Mouse (Mus musculus) spleen, adult 2 months (tissue): ENCODE data around the gene Wdr63. TPM values are rescaled to one million over a fixed set of nuclear protein-coding genes. Genes with fewer than 3 reads are reported as not detected.

ENCODE experiments used
- DNase-seq, 2 experiments: peaks; one replicate each; pipeline versions ENCODE4 v3.0.0 to v3.0.0-alpha.2; 2012 to 2021; ENCODE audit warnings: low spot score in 2 of 2, low read depth in 1 of 2
- H3K27ac ChIP-seq: fragments of 200-500 bp; 2 replicates; pipeline ENCODE4 v1.5.1; 2012; ENCODE audit warnings: low read length, inconsistent platforms; ENCODE audit not compliant: insufficient read depth
- H3K27me3 ChIP-seq: fragments of 200-500 bp; 2 replicates; pipeline ENCODE4 v1.6.1; 2012; ENCODE audit warnings: mild to moderate bottlenecking, moderate library complexity, low read length, inconsistent platforms; ENCODE audit not compliant: control insufficient read depth, insufficient read depth
- H3K36me3 ChIP-seq: fragments of 200-500 bp; 2 replicates; pipeline ENCODE4 v1.6.1; 2012; ENCODE audit warnings: mild to moderate bottlenecking, low read length, inconsistent platforms; ENCODE audit not compliant: control insufficient read depth, insufficient read depth
- H3K4me1 ChIP-seq: fragments of 200-500 bp; 2 replicates; pipeline ENCODE4 v1.6.1; 2011; ENCODE audit warnings: inconsistent platforms; ENCODE audit not compliant: control insufficient read depth, insufficient read depth, insufficient read length
- H3K4me3 ChIP-seq: fragments of 200-500 bp; 2 replicates; pipeline ENCODE4 v1.5.1; 2011; ENCODE audit warnings: mild to moderate bottlenecking, inconsistent platforms; ENCODE audit not compliant: insufficient read depth, insufficient read length; ENCODE audit errors: extremely low read depth
- CTCF ChIP-seq: fragments of 200-500 bp; IDR thresholded peaks from 2 replicates; pipeline ENCODE4 v1.5.1; 2011; ENCODE audit warnings: mild to moderate bottlenecking, inconsistent platforms; ENCODE audit not compliant: insufficient read depth, insufficient read length, insufficient replicate concordance; ENCODE audit errors: extremely low read depth
- POLR2A ChIP-seq: fragments of 200-500 bp; IDR thresholded peaks from 2 replicates; pipeline ENCODE4 v1.6.1; 2011; ENCODE audit warnings: low read depth, low read length, inconsistent platforms
- WGBS: fragments of 180-500 bp; shearing (Covaris S2); methylation state at CpG from one replicate; pipeline ENCODE4 v1.1.7; 2018; 5-methylcytosine and 5-hydroxymethylcytosine counted together
- polyA plus RNA-seq: library from polyadenylated mRNA; depleted of rRNA; stranded (reverse); fragments of >200 nt; gene quantifications from 2 replicates; pipeline ENCODE4 v1.2.3, GENCODE M21; 2012

Gene Wdr63
- polyA plus RNA-seq, 1 experiment: not detected

- Histone ChIP-seq H3K27ac (no peak overlapping the region), H3K27me3 (no peaks in the 10 kb centered on the region), H3K4me3 (no peak overlapping the region), H3K36me3 (no peaks in the 10 kb centered on the region), H3K4me1 (no peaks in the 10 kb centered on the region)
- 89% methylated on average over 10 of the region's 10 CpGs for WGBS
- no peak for DNase-seq
- TF ChIP-seq POLR2A: no peak
- TF ChIP-seq CTCF: no peak
These were observed 12.9 kb downstream of the Wdr63 start for GRCm38 (mm10) chr3:146095066-146095465.

- no peak for DNase-seq
- Histone ChIP-seq H3K27ac (no peak overlapping the region), H3K4me1 (no peaks in the 10 kb centered on the region), H3K36me3 (no peaks in the 10 kb centered on the region), H3K27me3 (no peaks in the 10 kb centered on the region), H3K4me3 (no peak overlapping the region)
- WGBS: 92% methylated on average over 13 of the region's 13 CpGs
- TF ChIP-seq POLR2A (no peak), CTCF (no peak)
These were observed 16.8 kb downstream of the Wdr63 start for GRCm38 (mm10) chr3:146090988-146091657.

GRCm38 (mm10) chr3:146080241-146080640 is 27.7 kb downstream of the Wdr63 start:
- no peak for DNase-seq
- Histone ChIP-seq H3K36me3 (no peaks in the 10 kb centered on the region), H3K27ac (no peak overlapping the region), H3K4me1 (no peaks in the 10 kb centered on the region), H3K27me3 (no peaks in the 10 kb centered on the region), H3K4me3 (no peak overlapping the region)
- no peak for TF ChIP-seq POLR2A
- no peak for TF ChIP-seq CTCF
- 94% methylated on average over 12 of the region's 12 CpGs for WGBS

- TF ChIP-seq POLR2A (no peak), CTCF (no peak)
- no peak for DNase-seq
- 70% methylated on average over 7 of the region's 7 CpGs for WGBS
- Histone ChIP-seq H3K4me3 (no peak overlapping the region), H3K4me1 (no peaks in the 10 kb centered on the region), H3K27ac (no peak overlapping the region), H3K36me3 (no peaks in the 10 kb centered on the region), H3K27me3 (no peaks in the 10 kb centered on the region)
These were observed 35.1 kb downstream of the Wdr63 start for GRCm38 (mm10) chr3:146072780-146073179.

GRCm38 (mm10) chr3:146069276-146069675 is 38.7 kb downstream of the Wdr63 start:
- Histone ChIP-seq H3K27me3 (no peaks in the 10 kb centered on the region), H3K4me3 (no peak overlapping the region), H3K36me3 (no peaks in the 10 kb centered on the region), H3K27ac (no peak overlapping the region), H3K4me1 (no peaks in the 10 kb centered on the region)
- DNase-seq: no peak
- TF ChIP-seq CTCF: no peak
- no peak for TF ChIP-seq POLR2A
- 79% methylated on average over 4 of the region's 4 CpGs for WGBS

GRCm38 (mm10) chr3:146063146-146063545 is 44.8 kb downstream of the Wdr63 start:
- H3K36me3 ChIP-seq: no peaks in the 10 kb centered on the region
- no peak overlapping the region for H3K4me3 ChIP-seq
- no peaks in the 10 kb centered on the region for H3K27me3 ChIP-seq
- TF ChIP-seq CTCF: no peak
- no peak for TF ChIP-seq POLR2A
- 71% methylated on average over 11 of the region's 11 CpGs for WGBS
- no peaks in the 10 kb centered on the region for H3K4me1 ChIP-seq
- no peak overlapping the region for H3K27ac ChIP-seq
- DNase-seq: no peak

- 71% methylated on average over 15 of the region's 15 CpGs for WGBS
- Histone ChIP-seq H3K36me3 (no peaks in the 10 kb centered on the region), H3K4me1 (no peaks in the 10 kb centered on the region), H3K27ac (no peak overlapping the region), H3K4me3 (no peak overlapping the region), H3K27me3 (no peaks in the 10 kb centered on the region)
- no peak for TF ChIP-seq CTCF
- TF ChIP-seq POLR2A: no peak
- no peak for DNase-seq
These were observed 48.5 kb downstream of the Wdr63 start for GRCm38 (mm10) chr3:146059356-146059926.
